ENCODE assay signal across 27 mouse cellular contexts in the genomic region with DNA sequence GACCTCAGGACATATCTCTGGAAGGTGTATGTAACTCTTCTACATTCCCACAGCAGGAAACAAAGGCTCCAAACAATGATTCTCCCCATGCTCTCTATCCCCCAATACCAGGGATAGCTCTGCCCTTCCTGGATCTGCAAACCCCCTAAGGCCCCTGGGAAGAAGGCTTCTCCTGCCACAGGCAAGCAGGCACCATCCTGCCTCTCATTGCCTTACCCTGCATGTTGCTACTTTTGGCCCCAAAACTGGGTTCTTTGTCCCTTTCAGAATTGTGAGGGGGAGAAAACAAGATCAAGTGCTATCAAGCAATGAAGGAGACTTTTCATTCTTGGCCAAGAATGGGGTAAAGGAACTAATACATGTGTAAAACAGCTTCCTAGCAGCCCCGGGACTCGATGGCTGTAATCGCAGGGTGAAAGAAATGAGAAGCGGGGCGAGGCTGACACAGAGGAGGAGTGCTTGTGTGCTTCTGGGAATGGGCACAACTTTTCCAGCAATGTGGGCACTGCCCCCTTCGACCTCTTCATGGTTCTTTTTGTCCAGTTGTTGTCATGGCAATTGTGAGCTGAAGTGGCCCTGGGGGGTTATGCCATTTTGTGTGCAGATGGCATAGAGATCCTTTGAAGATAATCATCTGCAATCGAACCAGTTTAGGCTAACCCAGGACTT. TPM values are rescaled to one million over a fixed set of nuclear protein-coding genes. Genes with fewer than 3 reads are reported as not detected.
A peak's percentile ranks its signal among the peaks of the same experiment; 100 is the strongest.
DNase-seq lines count a peak whose midpoint lies in the region; ATAC-seq and TF ChIP-seq lines count a peak whose summit lies in the region.
"Had no signal": no experiment of that assay in that cellular context is flagged by ENCODE, and none has a peak within 500 bp of the region (broad histone marks: within the 10 kb centered on the region; RNA-seq: fewer than 3 reads in every experiment).

No protein-coding gene starts in this region.

- H3K36me3 ChIP-seq in heart, embryonic 10.5 days = no peaks in the 10 kb centered on the region
- no peaks in the 10 kb centered on the region for H3K36me3 ChIP-seq in midbrain, embryonic 10.5 days
- H3K36me3 ChIP-seq in midbrain, embryonic 13.5 days = no peaks in the 10 kb centered on the region
- no peaks in the 10 kb centered on the region for H3K36me3 ChIP-seq in hindbrain, embryonic 16.5 days (ENCODE audit: control insufficient read depth, insufficient read depth, low read length)
- H3K36me3 ChIP-seq: embryonic facial prominence, embryonic 13.5 days; G1E had no signal

- peak; percentile 41 for DNase-seq in heart, embryonic 10.5 days (ENCODE audit: low spot score)
- no peak for DNase-seq in heart, postnatal 25 days (ENCODE audit: low spot score)
- DNase-seq in midbrain, embryonic 10.5 days (ENCODE audit: low spot score) = no peak
- DNase-seq in brain, embryonic 14.5 days (ENCODE audit: low read depth) = peak; percentile 75
- no peak for DNase-seq in kidney, postnatal 36 days
- no peak for DNase-seq in urinary bladder, adult 18-20 months (ENCODE audit: low spot score in 2 of 2)
- DNase-seq: adrenal gland, adult 8-10 months; B cell, adult 2 months; cerebellum, adult 8-10 months; cerebellum, postnatal 36 days; embryo, embryonic 11 days; kidney, adult 18-20 months; layer of hippocampus, postnatal 36 days; lung, adult 18-20 months; lung, postnatal 10 days; right cerebral cortex, postnatal 25 days; spleen, adult 18-20 months had no signal

- no peaks in the 10 kb centered on the region for H3K9me3 ChIP-seq in heart, embryonic 10.5 days
- no peaks in the 10 kb centered on the region for H3K9me3 ChIP-seq in midbrain, embryonic 10.5 days (replicated peaks)
- H3K9me3 ChIP-seq in midbrain, embryonic 13.5 days = no peaks in the 10 kb centered on the region
- H3K9me3 ChIP-seq in hindbrain, embryonic 16.5 days (ENCODE audit: control insufficient read depth, low read length) = no peaks in the 10 kb centered on the region
- H3K9me3 ChIP-seq: embryonic facial prominence, embryonic 13.5 days; G1E had no signal

- WGBS in heart, embryonic 10.5 days = 86% methylated on average over 7 of the region's 7 CpGs
- WGBS in midbrain, embryonic 10.5 days = 59% methylated on average over 7 of the region's 7 CpGs
- WGBS in midbrain, embryonic 13.5 days = 32% methylated on average over 7 of the region's 7 CpGs
- WGBS in hindbrain, embryonic 16.5 days = 43% methylated on average over 7 of the region's 7 CpGs

- no peak for ATAC-seq in midbrain, embryonic 13.5 days
- ATAC-seq in hindbrain, embryonic 16.5 days = peak; percentile 66
- ATAC-seq: activated CD4-positive, CD25-positive, alpha-beta regulatory T cell, adult 4 months; Patski had no signal

- H3K27ac ChIP-seq in heart, embryonic 10.5 days = no peak overlapping the region
- peak overlapping the region; percentile 53 for H3K27ac ChIP-seq in midbrain, embryonic 10.5 days (replicated peaks)
- no peak overlapping the region for H3K27ac ChIP-seq in midbrain, embryonic 13.5 days
- no peak overlapping the region for H3K27ac ChIP-seq in hindbrain, embryonic 16.5 days (ENCODE audit: low read depth, low read length)
- H3K27ac ChIP-seq: embryonic facial prominence, embryonic 13.5 days; kidney, postnatal 0 days had no signal

- peaks cover 45% of the 10 kb centered on the region for H3K4me1 ChIP-seq in heart, embryonic 10.5 days
- H3K4me1 ChIP-seq in midbrain, embryonic 10.5 days = peaks cover 27% of the 10 kb centered on the region
- H3K4me1 ChIP-seq in midbrain, embryonic 13.5 days (replicated peaks) = peaks cover 14% of the 10 kb centered on the region
- no peaks in the 10 kb centered on the region; the same call in 1 of the 2 replicates for H3K4me1 ChIP-seq in hindbrain, embryonic 16.5 days (ENCODE audit: control insufficient read depth, insufficient read depth, low read depth, low read length)

- no peak overlapping the region for H3K4me2 ChIP-seq in midbrain, embryonic 13.5 days (replicated peaks)
- no peak overlapping the region for H3K4me2 ChIP-seq in hindbrain, embryonic 16.5 days (ENCODE audit: low read length)
- H3K4me2 ChIP-seq: embryonic facial prominence, embryonic 13.5 days; liver, embryonic 11.5 days had no signal

- no peaks in the 10 kb centered on the region for H3K27me3 ChIP-seq in heart, embryonic 10.5 days (ENCODE audit: insufficient read depth, poor library complexity, severe bottlenecking)
- no peaks in the 10 kb centered on the region for H3K27me3 ChIP-seq in midbrain, embryonic 10.5 days (ENCODE audit: low read depth, poor library complexity, severe bottlenecking)
- H3K27me3 ChIP-seq in midbrain, embryonic 13.5 days = no peaks in the 10 kb centered on the region
- H3K27me3 ChIP-seq in hindbrain, embryonic 16.5 days (replicated peaks; ENCODE audit: control insufficient read depth, insufficient read depth, low read length) = no peaks in the 10 kb centered on the region
- H3K27me3 ChIP-seq: CH12.LX; embryonic facial prominence, embryonic 13.5 days; Patski had no signal

- no peak for TF ChIP-seq CTCF in brain, embryonic 14.5 days (IDR thresholded peaks at IDR 0.05; ENCODE audit: borderline replicate concordance, extremely low read depth, insufficient read depth, insufficient read length)

- no peak overlapping the region for H3K9ac ChIP-seq in midbrain, embryonic 13.5 days (replicated peaks)
- no peak overlapping the region for H3K9ac ChIP-seq in hindbrain, embryonic 16.5 days (ENCODE audit: low read depth, low read length)
- H3K9ac ChIP-seq: embryonic facial prominence, embryonic 13.5 days had no signal

- intact Hi-C loops in heart, postnatal 25 days (cut with DNase I) = loop anchor here (10.0 kb wide), 1 partner anchor 187 kb away; no protein-coding TSS in a partner anchor

- TF ChIP-seq POLR2A in brain, embryonic 14.5 days (IDR thresholded peaks at IDR 0.05; ENCODE audit: borderline replicate concordance, extremely low read depth, insufficient read depth, insufficient read length, poor library complexity, severe bottlenecking) = no peak

- no peak overlapping the region for H3K4me3 ChIP-seq in heart, embryonic 10.5 days
- H3K4me3 ChIP-seq in midbrain, embryonic 10.5 days = no peak overlapping the region
- no peak overlapping the region for H3K4me3 ChIP-seq in midbrain, embryonic 13.5 days (replicated peaks)
- no peak overlapping the region for H3K4me3 ChIP-seq in hindbrain, embryonic 16.5 days (ENCODE audit: low read length)
- H3K4me3 ChIP-seq: embryonic facial prominence, embryonic 13.5 days; erythroblast, embryonic 14.5 days had no signal

RNA-seq across cellular contexts. Expression of a gene that starts 18.4 kb away (rescaled TPM):
- 30.4 and 51.3 TPM in 2 replicates for polyA plus RNA-seq in heart, embryonic 10.5 days (2016; fragmentation: Nextera tagmentation; extraction: Ambion mirVana)
- 10 to 100 TPM; 20.4 to 23.7 TPM for total RNA-seq in heart, postnatal 25 days (2021)
- polyA plus RNA-seq in midbrain, embryonic 10.5 days (2016; fragmentation: Nextera tagmentation; extraction: Ambion mirVana) = 5.0 and 6.0 TPM in 2 replicates
- 4.8 and 5.0 TPM in 2 replicates for polyA plus RNA-seq in midbrain, embryonic 13.5 days (2015; fragmentation: Nextera tagmentation; extraction: Ambion mirVana)
- 5.7 and 7.1 TPM in 2 replicates for polyA plus RNA-seq in brain, embryonic 14.5 days (2012; rRNA removed)
- 7.1 and 9.2 TPM in 2 replicates for polyA plus RNA-seq in hindbrain, embryonic 16.5 days (2015; fragmentation: Nextera tagmentation; extraction: Ambion mirVana)

Comparison
In these comparisons a context has a peak if more than half of its experiments do, and no peak if none do; other contexts are left out.
1. DNase-seq: peak in heart, embryonic 10.5 days (single experiment) and brain, embryonic 14.5 days (single experiment); none in heart, postnatal 25 days (single experiment), midbrain, embryonic 10.5 days (single experiment), kidney, postnatal 36 days (0 of 2) and urinary bladder, adult 18-20 months (0 of 2).